Mouse (Mus musculus): ENCODE results near the gene Grhl1.

- no peak for TF ChIP-seq CTCF (IDR thresholded peaks at IDR 0.05; ENCODE audit: insufficient read depth, low read depth, low read length)
- no peak for TF ChIP-seq POLR2A (IDR thresholded peaks at IDR 0.05; ENCODE audit: insufficient read depth, low read depth, low read length)
Measured at GRCm38 (mm10) chr12:24627215-24627614, 55.1 kb downstream of the Grhl1 start.

Data from olfactory bulb, adult 2 months (tissue).